ENCODE assay signal across 8 mouse cellular contexts in genomic region chr11:62560463-62561016, GRCm38 (mm10). TPM values are rescaled to one million over a fixed set of nuclear protein-coding genes. Genes with fewer than 3 reads are reported as not detected.
A peak's percentile ranks its signal among the peaks of the same experiment; 100 is the strongest.
DNase-seq lines count a peak whose midpoint lies in the region; ATAC-seq lines count a peak whose summit lies in the region.

No protein-coding gene starts in this region.

- intact Hi-C loops in gastrocnemius, postnatal 14 days (cut with DNase I; ENCODE audit: low total_unique reads) = no loop called here

- peak; percentile 11 for DNase-seq in gastrocnemius, postnatal 14 days
- no peak for DNase-seq in gastrocnemius, adult 18-20 months (ENCODE audit: low spot score)
- peak; percentile 54 for DNase-seq in R1 (ENCODE audit: low read depth, low spot score)
- DNase-seq in limb, embryonic 11.5 days (ENCODE audit: low spot score) = peak; percentile 45
- peak; percentile 30 for DNase-seq in naive thymus-derived CD4-positive, alpha-beta T cell, adult 2 months (ENCODE audit: low read depth)
- DNase-seq in frontal cortex, adult 2 months (ENCODE audit: extremely low spot score in 1 of 2, low spot score in 1 of 2) = no peak

- peak overlapping the region; percentile 36 for H3K9ac ChIP-seq in forebrain, embryonic 16.5 days (replicated peaks; ENCODE audit: low read depth, low read length)
- H3K9ac ChIP-seq in limb, embryonic 11.5 days (ENCODE audit: low read length) = peak overlapping the region; percentile 27; the same call in 1 of the 2 replicates

- peak overlapping the region; percentile 50 for H3K4me2 ChIP-seq in forebrain, embryonic 16.5 days (ENCODE audit: low read length)
- peak overlapping the region; percentile 45 for H3K4me2 ChIP-seq in limb, embryonic 11.5 days (ENCODE audit: low read depth, severe bottlenecking)

- WGBS in forebrain, embryonic 16.5 days = 38% methylated on average over 43 of the region's 43 CpGs
- WGBS in limb, embryonic 11.5 days = 34% methylated on average over 43 of the region's 43 CpGs

- H3K4me3 ChIP-seq in forebrain, embryonic 16.5 days (replicated peaks; ENCODE audit: low read length) = peak overlapping the region; percentile 29
- peak overlapping the region; percentile 14; the same call in 1 of the 2 replicates for H3K4me3 ChIP-seq in limb, embryonic 11.5 days (ENCODE audit: low read depth, low read length)

- H3K27me3 ChIP-seq in forebrain, embryonic 16.5 days (replicated peaks; ENCODE audit: control insufficient read depth, insufficient read depth, low read length) = no peaks in the 10 kb centered on the region
- H3K27me3 ChIP-seq in limb, embryonic 11.5 days (ENCODE audit: control insufficient read depth, insufficient read depth, low read length) = no peaks in the 10 kb centered on the region

- peaks cover 8% of the 10 kb centered on the region; the same call in 1 of the 2 replicates for H3K4me1 ChIP-seq in forebrain, embryonic 16.5 days (replicated peaks; ENCODE audit: control insufficient read depth, insufficient read depth, low read length)
- no peaks in the 10 kb centered on the region for H3K4me1 ChIP-seq in limb, embryonic 11.5 days (ENCODE audit: control insufficient read depth, insufficient read depth, low read length)

- no peak for ATAC-seq in forebrain, embryonic 16.5 days
- ATAC-seq in limb, embryonic 11.5 days (ENCODE audit: insufficient number of reproducible peaks, low FRiP score, low TSS enrichment, low read depth) = no peak
- ATAC-seq in inflammation-experienced regulatory T-cells, adult 6 months = no peak

- no peak overlapping the region for H3K27ac ChIP-seq in forebrain, embryonic 16.5 days (ENCODE audit: low read length)
- H3K27ac ChIP-seq in limb, embryonic 11.5 days (replicated peaks; ENCODE audit: low read depth, low read length) = no peak overlapping the region

- no peaks in the 10 kb centered on the region for H3K36me3 ChIP-seq in forebrain, embryonic 16.5 days (ENCODE audit: control insufficient read depth, insufficient read depth)
- H3K36me3 ChIP-seq in limb, embryonic 11.5 days (ENCODE audit: control insufficient read depth, insufficient read depth, low read length) = no peaks in the 10 kb centered on the region

- no peaks in the 10 kb centered on the region for H3K9me3 ChIP-seq in forebrain, embryonic 16.5 days (ENCODE audit: control insufficient read depth, low read length)
- H3K9me3 ChIP-seq in limb, embryonic 11.5 days (ENCODE audit: control insufficient read depth, low read length) = no peaks in the 10 kb centered on the region

RNA-seq across cellular contexts. Expression of gene Ubb, which starts 9.6 kb away (rescaled TPM):
- total RNA-seq in gastrocnemius, postnatal 14 days (2021) = 1,000 to 10,000 TPM; 1,001 to 1,005 TPM
- total RNA-seq in gastrocnemius, adult 18-20 months (2021) = 100 to 1,000 TPM; 919 to 954 TPM
- 4,671 and 4,745 TPM in 2 replicates for polyA plus RNA-seq in forebrain, embryonic 16.5 days (2015; fragmentation: Nextera tagmentation; extraction: Ambion mirVana)
- polyA plus RNA-seq in limb, embryonic 11.5 days (2014; fragmentation: Nextera tagmentation; extraction: Ambion mirVana) = 3,696 and 3,837 TPM in 2 replicates
- polyA plus RNA-seq in frontal cortex, adult 2 months (2012; rRNA removed) = 3,321 and 3,429 TPM in 2 replicates
- polyA plus RNA-seq in inflammation-experienced regulatory T-cells, adult 6 months (2017; shearing (Covaris generic)) = 1,000 to 10,000 TPM; 5,207 to 7,023 (median 5,768) TPM

RNA-seq across cellular contexts. Expression of gene Trpv2, which starts 13.7 kb away (rescaled TPM):
- 1 to 10 TPM; 1.7 to 2.4 TPM for total RNA-seq in gastrocnemius, postnatal 14 days (2021)
- 1 to 10 TPM in 1 of 2 experiments, under 1 TPM in 1; 0.87 to 2.1 TPM for total RNA-seq in gastrocnemius, adult 18-20 months (2021)
- 19.1 and 27.2 TPM in 2 replicates for polyA plus RNA-seq in forebrain, embryonic 16.5 days (2015; fragmentation: Nextera tagmentation; extraction: Ambion mirVana)
- 0.69 and 1.4 TPM in 2 replicates for polyA plus RNA-seq in limb, embryonic 11.5 days (2014; fragmentation: Nextera tagmentation; extraction: Ambion mirVana)
- polyA plus RNA-seq in frontal cortex, adult 2 months (2012; rRNA removed) = 16.8 TPM in 2 replicates
- 100 to 1,000 TPM in 1 of 3 experiments, 10 to 100 TPM in 2; 73.0 to 108 (median 73.7) TPM for polyA plus RNA-seq in inflammation-experienced regulatory T-cells, adult 6 months (2017; shearing (Covaris generic))

RNA-seq across cellular contexts. Expression of gene Cenpv, which starts 21.5 kb away (rescaled TPM):
- total RNA-seq in gastrocnemius, postnatal 14 days (2021) = 10 to 100 TPM; 15.4 to 20.4 TPM
- 10 to 100 TPM; 16.5 to 19.5 TPM for total RNA-seq in gastrocnemius, adult 18-20 months (2021)
- polyA plus RNA-seq in forebrain, embryonic 16.5 days (2015; fragmentation: Nextera tagmentation; extraction: Ambion mirVana) = 79.5 and 86.3 TPM in 2 replicates
- polyA plus RNA-seq in limb, embryonic 11.5 days (2014; fragmentation: Nextera tagmentation; extraction: Ambion mirVana) = 47.8 and 53.8 TPM in 2 replicates
- 61.0 and 66.1 TPM in 2 replicates for polyA plus RNA-seq in frontal cortex, adult 2 months (2012; rRNA removed)
- polyA plus RNA-seq in inflammation-experienced regulatory T-cells, adult 6 months (2017; shearing (Covaris generic)) = 1 to 10 TPM in 1 of 3 experiments, under 1 TPM in 1, not detected in 1; 0.40 to 2.0 TPM

Comparison
In these comparisons a context has a peak if more than half of its experiments do, and no peak if none do; other contexts are left out.
1. DNase-seq: peak in gastrocnemius, postnatal 14 days (single experiment), R1 (single experiment), limb, embryonic 11.5 days (single experiment) and naive thymus-derived CD4-positive, alpha-beta T cell, adult 2 months (single experiment); none in gastrocnemius, adult 18-20 months (single experiment) and frontal cortex, adult 2 months (0 of 2).
2. RNA of gene Cenpv, which starts 21.5 kb away (polyA plus RNA-seq): 79.5 to 86.3 TPM in forebrain, embryonic 16.5 days, 61.0 to 66.1 TPM in frontal cortex, adult 2 months and 47.8 to 53.8 TPM in limb, embryonic 11.5 days; 0.40 to 2.0 TPM in inflammation-experienced regulatory T-cells, adult 6 months; every median in the first group is over 10 times any median in the second.